Mouse (Mus musculus): ENCODE results near the gene Qrfp.

GRCm38 (mm10) chr2:31850141-31850540 lies 39.8 kb upstream of the Qrfp start:
- no peak for TF ChIP-seq CTCF (conservative IDR thresholded peaks at IDR 0.05; ENCODE audit: low read length)
- no peak for TF ChIP-seq NANOG (IDR thresholded peaks at IDR 0.05; ENCODE audit: borderline replicate concordance, low read length)
- TF ChIP-seq POU5F1 (IDR thresholded peaks at IDR 0.05; ENCODE audit: borderline replicate concordance, low read length): no peak

Data from E14TG2a.4 (cell line).